Mouse (Mus musculus): ENCODE results near the gene Cbx1. TPM values are rescaled to one million over a fixed set of nuclear protein-coding genes. Genes with fewer than 3 reads are reported as not detected.

Gene Cbx1
- polyA plus RNA-seq, 1 experiment from 2014 or later, result 66.5 TPM

DNA sequence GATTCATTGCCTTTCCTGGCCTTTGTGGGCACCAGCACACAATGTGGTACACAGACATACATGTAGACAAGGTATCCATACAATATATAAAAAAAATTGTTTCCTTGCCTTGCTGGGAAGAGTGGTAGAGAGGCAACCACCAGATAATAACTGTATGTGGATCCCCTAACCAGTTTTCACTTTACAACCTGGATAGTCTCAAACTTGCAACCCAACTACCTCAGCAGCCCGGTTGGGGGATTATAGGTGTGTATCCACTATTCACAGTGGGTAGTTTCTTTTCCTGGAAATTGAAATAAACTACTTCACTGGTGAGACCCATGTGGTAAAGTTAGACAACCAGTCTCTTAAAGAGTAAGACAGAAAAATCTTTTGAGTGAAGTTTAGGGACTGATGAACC is 27.6 kb downstream of the Cbx1 start:
- no peaks in the 10 kb centered on the region for H3K4me1 ChIP-seq (ENCODE audit: control insufficient read depth, insufficient read depth, low read length)
- no peak for ATAC-seq (ENCODE audit: low read depth)
- WGBS, result 96% methylated on average over 1 of the region's 1 CpGs

DNA sequence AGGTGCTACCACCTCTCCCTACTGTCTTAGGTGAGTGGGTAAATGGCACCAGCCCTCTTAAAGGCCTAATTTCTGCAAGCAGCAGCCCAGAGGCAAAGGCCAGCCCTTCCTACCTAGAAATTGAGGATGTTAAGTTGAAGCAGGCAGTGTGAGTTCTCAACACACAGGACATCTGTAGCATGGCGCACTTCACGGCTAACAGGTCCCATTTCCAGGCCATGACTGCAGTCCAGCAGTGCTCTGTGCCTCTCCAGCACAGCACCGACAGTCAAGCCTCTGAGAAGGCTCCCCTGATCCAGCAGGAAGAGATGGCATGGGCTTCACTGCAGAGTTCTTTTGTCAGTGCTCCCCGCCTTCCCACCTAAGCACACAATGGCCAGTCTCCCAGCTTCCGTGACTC is 28.1 kb downstream of the Cbx1 start:
- Histone ChIP-seq H3K4me3 (ENCODE audit: low read depth, low read length) (no peak overlapping the region), H3K27me3 (ENCODE audit: control insufficient read depth, insufficient read depth, low read length) (no peaks in the 10 kb centered on the region), H3K9ac (replicated peaks; ENCODE audit: low read depth, low read length) (no peak overlapping the region), H3K36me3 (ENCODE audit: control insufficient read depth, insufficient read depth, low read length) (peaks cover 61% of the 10 kb centered on the region), H3K4me2 (ENCODE audit: low read depth, low read length) (no peak overlapping the region), H3K4me1 (ENCODE audit: control insufficient read depth, insufficient read depth, low read length) (no peaks in the 10 kb centered on the region), H3K27ac (ENCODE audit: low read depth, low read length) (no peak overlapping the region), H3K9me3 (ENCODE audit: control insufficient read depth, low read length) (no peaks in the 10 kb centered on the region)
- 69% methylated on average over 5 of the region's 5 CpGs for WGBS
- no peak for ATAC-seq (ENCODE audit: low read depth)

More for the DNA sequence above, 27.6 kb downstream of the Cbx1 start:
- Histone ChIP-seq H3K9me3 (ENCODE audit: control insufficient read depth, low read length) (no peaks in the 10 kb centered on the region), H3K9ac (replicated peaks; ENCODE audit: low read depth, low read length) (no peak overlapping the region), H3K4me3 (ENCODE audit: low read depth, low read length) (no peak overlapping the region), H3K36me3 (ENCODE audit: control insufficient read depth, insufficient read depth, low read length) (peaks cover 60% of the 10 kb centered on the region), H3K27ac (ENCODE audit: low read depth, low read length) (no peak overlapping the region), H3K27me3 (ENCODE audit: control insufficient read depth, insufficient read depth, low read length) (no peaks in the 10 kb centered on the region), H3K4me2 (ENCODE audit: low read depth, low read length) (no peak overlapping the region)

DNA sequence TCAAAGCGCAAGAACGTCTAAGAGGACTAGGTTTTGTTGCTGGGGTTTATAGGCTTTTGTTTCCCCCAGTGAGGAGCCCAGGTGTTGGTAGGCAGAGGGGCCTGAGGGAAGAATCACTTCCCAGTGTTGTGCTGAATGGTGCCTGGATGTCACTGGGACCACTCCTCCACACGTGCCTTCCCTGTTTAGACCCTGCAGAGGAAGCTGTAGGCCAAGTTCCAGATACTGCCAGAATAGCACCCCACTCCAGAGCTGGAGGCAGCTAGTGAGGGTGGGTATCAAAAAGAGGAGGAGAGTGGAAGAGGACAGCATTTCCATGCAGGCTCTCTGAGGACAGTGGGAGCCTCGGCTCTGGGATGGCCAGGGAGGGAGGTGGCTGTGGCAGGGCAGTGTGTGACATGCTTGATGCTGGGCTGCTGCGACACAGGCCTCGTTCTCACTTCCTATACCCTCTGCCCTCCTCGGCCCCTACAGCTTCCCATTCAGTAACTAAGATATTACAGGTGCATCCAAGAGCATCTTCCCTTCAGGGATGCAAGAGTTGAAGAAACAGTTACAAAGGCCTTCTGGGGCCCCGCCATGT is 29.3 kb downstream of the Cbx1 start:
- H3K9me3 ChIP-seq (ENCODE audit: control insufficient read depth, low read length), result no peaks in the 10 kb centered on the region
- no peak overlapping the region for H3K4me3 ChIP-seq (ENCODE audit: low read depth, low read length)
- H3K4me1 ChIP-seq (ENCODE audit: control insufficient read depth, insufficient read depth, low read length), result peaks cover 10% of the 10 kb centered on the region
- peaks cover 58% of the 10 kb centered on the region for H3K36me3 ChIP-seq (ENCODE audit: control insufficient read depth, insufficient read depth, low read length)
- H3K27me3 ChIP-seq (ENCODE audit: control insufficient read depth, insufficient read depth, low read length), result no peaks in the 10 kb centered on the region
- H3K4me2 ChIP-seq (ENCODE audit: low read depth, low read length), result no peak overlapping the region
- no peak overlapping the region for H3K27ac ChIP-seq (ENCODE audit: low read depth, low read length)
- no peak for ATAC-seq (ENCODE audit: low read depth)
- WGBS, result 80% methylated on average over 8 of the region's 8 CpGs
- H3K9ac ChIP-seq (replicated peaks; ENCODE audit: low read depth, low read length), result no peak overlapping the region

DNA sequence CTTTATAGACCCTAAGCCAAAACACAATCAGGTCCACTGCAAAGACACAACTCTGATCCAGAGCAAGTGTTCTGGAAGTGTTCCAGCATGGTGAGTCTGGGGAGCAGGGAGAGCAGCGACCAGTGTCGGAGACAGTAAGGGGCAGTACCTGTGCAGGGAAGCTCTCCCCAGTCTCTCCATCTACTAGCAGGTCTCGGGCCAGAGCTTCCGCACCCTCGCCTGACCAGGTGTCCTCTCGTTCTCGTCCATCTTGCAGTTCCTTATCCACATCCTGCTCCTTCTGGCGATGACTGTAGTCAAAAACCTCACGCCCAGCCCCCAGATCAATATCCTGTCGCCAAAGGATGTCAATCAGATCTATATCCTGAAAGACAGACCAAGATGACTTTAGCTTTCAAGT is 33.0 kb downstream of the Cbx1 start:
- Histone ChIP-seq H3K9me3 (ENCODE audit: control insufficient read depth, low read length) (no peaks in the 10 kb centered on the region), H3K27me3 (ENCODE audit: control insufficient read depth, insufficient read depth, low read length) (no peaks in the 10 kb centered on the region), H3K4me3 (ENCODE audit: low read depth, low read length) (no peak overlapping the region), H3K36me3 (ENCODE audit: control insufficient read depth, insufficient read depth, low read length) (peaks cover 41% of the 10 kb centered on the region), H3K27ac (ENCODE audit: low read depth, low read length) (no peak overlapping the region), H3K9ac (replicated peaks; ENCODE audit: low read depth, low read length) (no peak overlapping the region), H3K4me1 (ENCODE audit: control insufficient read depth, insufficient read depth, low read length) (peaks cover 45% of the 10 kb centered on the region), H3K4me2 (ENCODE audit: low read depth, low read length) (no peak overlapping the region)
- no peak for ATAC-seq (ENCODE audit: low read depth)
- 96% methylated on average over 10 of the region's 10 CpGs for WGBS

DNA sequence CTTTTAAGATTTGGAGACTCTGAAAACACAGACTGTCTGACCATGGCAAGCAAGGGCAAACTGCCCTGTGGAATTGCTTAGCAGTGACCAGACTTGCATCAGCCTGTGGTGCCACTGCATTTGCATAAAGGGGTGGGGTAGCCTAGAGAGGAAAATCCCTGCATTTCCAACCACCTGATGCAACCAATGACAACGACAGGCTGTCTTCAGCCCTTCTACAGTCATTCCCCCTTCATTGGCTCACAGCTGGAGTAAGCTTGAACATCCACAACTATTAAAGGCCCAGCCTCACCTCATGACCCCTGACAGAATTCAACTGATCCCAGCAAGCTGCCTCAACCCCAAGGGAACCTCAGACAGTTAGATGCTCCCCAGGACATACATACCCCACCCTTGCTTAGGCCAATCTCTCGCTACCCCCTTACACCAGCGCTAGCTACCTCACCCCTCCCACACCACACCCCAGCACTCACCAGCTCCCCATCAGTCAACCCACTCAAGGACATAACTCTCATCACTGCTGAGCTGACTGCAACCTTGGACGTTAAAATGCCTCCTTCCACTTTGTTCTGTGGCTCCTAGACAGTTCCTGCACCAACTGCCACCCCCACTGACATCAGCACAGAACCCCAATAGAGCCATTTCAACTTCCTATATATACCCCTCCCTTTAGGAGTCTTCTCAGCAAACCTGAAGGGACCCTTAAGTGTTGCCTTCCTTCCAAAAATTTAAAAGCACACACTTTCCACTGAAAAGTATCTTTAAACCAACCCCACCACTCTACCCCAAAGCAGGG is 33.9 kb downstream of the Cbx1 start:
- Histone ChIP-seq H3K36me3 (ENCODE audit: control insufficient read depth, insufficient read depth, low read length) (peaks cover 40% of the 10 kb centered on the region), H3K9ac (replicated peaks; ENCODE audit: low read depth, low read length) (peak overlapping the region; percentile 66), H3K4me2 (ENCODE audit: low read depth, low read length) (peak overlapping the region; percentile 98), H3K9me3 (ENCODE audit: control insufficient read depth, low read length) (no peaks in the 10 kb centered on the region), H3K4me3 (ENCODE audit: low read depth, low read length) (peak overlapping the region; percentile 47), H3K27ac (ENCODE audit: low read depth, low read length) (peak overlapping the region; percentile 83; the same call in 1 of the 2 replicates), H3K4me1 (ENCODE audit: control insufficient read depth, insufficient read depth, low read length) (peaks cover 54% of the 10 kb centered on the region), H3K27me3 (ENCODE audit: control insufficient read depth, insufficient read depth, low read length) (no peaks in the 10 kb centered on the region)
- ATAC-seq (ENCODE audit: low read depth), result no peak
- 41% methylated on average over 4 of the region's 4 CpGs for WGBS

DNA sequence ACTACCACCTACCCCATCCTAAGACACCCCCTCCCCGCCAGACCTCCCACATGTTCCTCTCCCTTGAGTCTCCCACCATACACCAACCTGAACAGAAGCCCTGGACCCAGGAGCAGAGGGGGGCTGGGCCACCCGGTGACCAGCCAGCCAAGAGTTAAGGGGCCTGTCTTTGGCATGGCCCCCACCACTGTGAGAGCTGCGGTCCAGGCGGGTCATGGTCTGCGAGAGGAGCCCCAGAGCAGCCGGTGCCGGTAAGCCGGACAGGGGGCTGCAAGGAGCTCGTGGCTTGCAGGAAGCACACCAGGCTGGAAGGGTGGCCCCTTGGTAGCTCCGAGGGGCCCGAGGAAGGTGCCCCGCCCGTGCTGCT is 34.5 kb downstream of the Cbx1 start:
- H3K27me3 ChIP-seq (ENCODE audit: control insufficient read depth, insufficient read depth, low read length), result no peaks in the 10 kb centered on the region
- WGBS, result 6% methylated on average over 12 of the region's 13 CpGs
- H3K36me3 ChIP-seq (ENCODE audit: control insufficient read depth, insufficient read depth, low read length), result peaks cover 34% of the 10 kb centered on the region
- peak overlapping the region; percentile 98 for H3K4me2 ChIP-seq (ENCODE audit: low read depth, low read length)
- H3K27ac ChIP-seq (ENCODE audit: low read depth, low read length), result peak overlapping the region; percentile 83
- H3K4me3 ChIP-seq (ENCODE audit: low read depth, low read length), result peak overlapping the region; percentile 47
- H3K4me1 ChIP-seq (ENCODE audit: control insufficient read depth, insufficient read depth, low read length), result peaks cover 56% of the 10 kb centered on the region
- H3K9me3 ChIP-seq (ENCODE audit: control insufficient read depth, low read length), result no peaks in the 10 kb centered on the region
- H3K9ac ChIP-seq (replicated peaks; ENCODE audit: low read depth, low read length), result peak overlapping the region; percentile 66
- ATAC-seq (ENCODE audit: low read depth), result peak; percentile 20; the same call in 1 of the 2 replicates

DNA sequence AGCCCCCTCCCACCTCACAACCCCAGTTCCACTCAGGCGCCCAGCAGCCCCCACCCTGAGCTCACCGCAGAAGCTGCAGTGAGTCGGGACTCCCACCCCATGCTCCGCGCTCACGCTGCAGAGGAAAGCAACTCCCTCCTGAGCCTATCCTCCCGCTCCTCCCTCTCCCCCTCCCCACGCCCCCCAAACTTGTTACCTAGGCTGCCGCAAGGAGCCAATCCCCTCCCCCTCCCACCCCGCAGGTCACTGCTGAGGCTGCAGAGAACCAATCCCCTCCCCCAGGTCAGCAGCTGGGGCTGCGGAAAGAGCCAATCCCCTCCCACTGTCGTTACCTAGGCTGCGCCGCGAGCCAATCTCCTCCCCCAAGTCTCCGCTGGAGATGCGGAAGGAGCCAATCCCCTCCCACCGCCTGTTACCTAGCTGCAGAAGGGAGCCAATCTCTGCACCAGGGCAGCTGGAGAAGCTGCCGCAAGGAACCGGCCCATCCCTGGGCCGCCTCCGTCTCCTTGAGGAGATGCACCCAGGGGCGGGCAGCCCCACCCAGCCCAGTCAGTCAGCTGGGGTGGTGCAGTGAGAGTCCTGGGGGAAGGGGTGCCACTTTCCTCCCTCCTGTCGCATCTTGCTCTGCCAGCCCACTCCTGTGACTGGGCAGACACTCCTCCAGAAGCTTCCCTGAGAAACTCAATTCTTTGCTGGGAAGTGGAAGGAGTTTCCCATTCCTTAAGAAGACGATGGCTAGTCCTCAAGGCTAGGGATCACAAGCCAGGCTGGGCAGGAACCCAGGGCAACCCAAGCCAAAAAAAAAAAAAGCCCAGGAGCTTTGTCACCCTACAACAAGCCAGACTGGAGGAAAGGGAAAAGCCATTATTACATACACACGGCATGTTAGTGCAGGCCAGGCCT is 35.2 kb downstream of the Cbx1 start:
- 0% methylated on average over 23 of the region's 26 CpGs for WGBS
- Histone ChIP-seq H3K4me1 (ENCODE audit: control insufficient read depth, insufficient read depth, low read length) (peaks cover 60% of the 10 kb centered on the region), H3K9ac (replicated peaks; ENCODE audit: low read depth, low read length) (peak overlapping the region; percentile 66), H3K27me3 (ENCODE audit: control insufficient read depth, insufficient read depth, low read length) (no peaks in the 10 kb centered on the region), H3K27ac (ENCODE audit: low read depth, low read length) (peak overlapping the region; percentile 83), H3K36me3 (ENCODE audit: control insufficient read depth, insufficient read depth, low read length) (peaks cover 27% of the 10 kb centered on the region), H3K9me3 (ENCODE audit: control insufficient read depth, low read length) (no peaks in the 10 kb centered on the region), H3K4me2 (ENCODE audit: low read depth, low read length) (peak overlapping the region; percentile 98), H3K4me3 (ENCODE audit: low read depth, low read length) (peak overlapping the region; percentile 47)
- ATAC-seq (ENCODE audit: low read depth), result peak; percentile 91

DNA sequence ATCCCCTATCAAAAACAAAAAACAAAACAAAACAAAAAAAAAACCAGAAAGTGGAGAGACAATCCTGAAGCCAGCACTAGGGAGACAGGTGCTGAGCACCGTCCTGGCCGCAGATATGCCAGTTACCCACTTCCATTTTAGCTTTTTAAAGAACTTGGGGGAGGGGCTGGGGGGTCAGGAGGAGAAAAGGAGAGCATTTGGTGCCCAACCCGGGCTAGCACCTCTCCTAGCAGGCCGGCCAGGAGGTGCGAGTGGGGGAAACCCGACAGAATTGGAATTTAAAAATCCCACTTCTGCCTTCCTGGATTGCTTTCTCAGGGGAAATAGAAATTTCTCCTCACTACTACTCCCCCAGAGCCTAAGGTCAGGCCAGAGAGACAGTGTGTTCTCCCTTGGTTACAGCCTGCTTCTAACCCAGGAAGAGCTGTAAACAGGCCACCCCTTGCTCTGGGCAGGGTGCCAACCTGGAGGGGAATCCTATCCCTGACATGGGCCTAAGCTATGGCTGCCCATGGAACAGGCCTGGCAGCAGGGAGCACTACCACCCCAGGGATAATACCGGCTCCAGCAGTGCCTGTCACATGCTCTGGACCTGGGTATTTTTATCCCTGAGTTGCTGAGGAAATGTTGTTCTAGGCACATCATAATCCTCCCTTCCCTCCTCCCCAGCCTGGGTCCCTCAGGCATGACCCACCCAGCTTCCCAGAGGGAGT is 36.0 kb downstream of the Cbx1 start:
- peaks cover 19% of the 10 kb centered on the region for H3K36me3 ChIP-seq (ENCODE audit: control insufficient read depth, insufficient read depth, low read length)
- WGBS, result 50% methylated on average over 7 of the region's 7 CpGs
- peak overlapping the region; percentile 83 for H3K27ac ChIP-seq (ENCODE audit: low read depth, low read length)
- ATAC-seq (ENCODE audit: low read depth), result no peak
- peaks cover 60% of the 10 kb centered on the region for H3K4me1 ChIP-seq (ENCODE audit: control insufficient read depth, insufficient read depth, low read length)
- peak overlapping the region; percentile 47 for H3K4me3 ChIP-seq (ENCODE audit: low read depth, low read length)
- H3K9ac ChIP-seq (replicated peaks; ENCODE audit: low read depth, low read length), result peak overlapping the region; percentile 17; the same call in 1 of the 2 replicates
- no peaks in the 10 kb centered on the region for H3K27me3 ChIP-seq (ENCODE audit: control insufficient read depth, insufficient read depth, low read length)
- H3K4me2 ChIP-seq (ENCODE audit: low read depth, low read length), result peak overlapping the region; percentile 98
- H3K9me3 ChIP-seq (ENCODE audit: control insufficient read depth, low read length), result no peaks in the 10 kb centered on the region
